In genomic region chr14:12340238-12341074, GRCm38 (mm10) we compare ENCODE assay signal across 10 mouse cellular contexts. TPM values are rescaled to one million over a fixed set of nuclear protein-coding genes. Genes with fewer than 3 reads are reported as not detected.
DNase-seq lines count a peak whose midpoint lies in the region; ATAC-seq lines count a peak whose summit lies in the region.
"Had no signal": no experiment of that assay in that cellular context is flagged by ENCODE, and none has a peak within 500 bp of the region (broad histone marks: within the 10 kb centered on the region; RNA-seq: fewer than 3 reads in every experiment).

No protein-coding gene starts in this region.

- H3K36me3 ChIP-seq in heart, embryonic 11.5 days (ENCODE audit: control insufficient read depth, insufficient read depth, low read length): no peaks in the 10 kb centered on the region
- H3K36me3 ChIP-seq in forebrain, embryonic 10.5 days (replicated peaks): peaks cover 22% of the 10 kb centered on the region
- no peaks in the 10 kb centered on the region for H3K36me3 ChIP-seq in liver, embryonic 11.5 days (ENCODE audit: control insufficient read depth, insufficient read depth, low read length)
- H3K36me3 ChIP-seq: liver, embryonic 15.5 days had no signal

- intact Hi-C loops in heart, postnatal 10 days (cut with DNase I): no loop called here
- intact Hi-C loops in left cerebral cortex, postnatal 25 days (cut with DNase I): loop anchor here (5.0 kb wide), 1 partner anchor 122 kb away; no protein-coding TSS in a partner anchor
- intact Hi-C loops in left cerebral cortex, postnatal 36 days (cut with DNase I): no loop called here

- no peak overlapping the region for H3K27ac ChIP-seq in heart, embryonic 11.5 days (ENCODE audit: low read depth, low read length)
- H3K27ac ChIP-seq in forebrain, embryonic 10.5 days: peak overlapping the region; percentile 96
- H3K27ac ChIP-seq in liver, embryonic 11.5 days (ENCODE audit: low read depth, low read length): no peak overlapping the region
- H3K27ac ChIP-seq: liver, embryonic 15.5 days had no signal

- H3K9me3 ChIP-seq in heart, embryonic 11.5 days (replicated peaks; ENCODE audit: control insufficient read depth, low read length): no peaks in the 10 kb centered on the region
- H3K9me3 ChIP-seq in forebrain, embryonic 10.5 days: no peaks in the 10 kb centered on the region
- H3K9me3 ChIP-seq in liver, embryonic 11.5 days (ENCODE audit: control insufficient read depth, low read length): no peaks in the 10 kb centered on the region
- H3K9me3 ChIP-seq: liver, embryonic 15.5 days had no signal

- H3K9ac ChIP-seq in heart, embryonic 11.5 days (ENCODE audit: low read depth, low read length): no peak overlapping the region
- no peak overlapping the region for H3K9ac ChIP-seq in liver, embryonic 11.5 days (ENCODE audit: low read depth, low read length)
- H3K9ac ChIP-seq: liver, embryonic 15.5 days had no signal

- H3K27me3 ChIP-seq in heart, embryonic 11.5 days (ENCODE audit: control insufficient read depth, insufficient read depth, low read length): peaks cover 94% of the 10 kb centered on the region
- H3K27me3 ChIP-seq in forebrain, embryonic 10.5 days (ENCODE audit: poor library complexity, severe bottlenecking): peaks cover 100% of the 10 kb centered on the region
- H3K27me3 ChIP-seq in liver, embryonic 11.5 days (replicated peaks; ENCODE audit: control insufficient read depth, insufficient read depth, low read length): peaks cover 95% of the 10 kb centered on the region

- H3K4me3 ChIP-seq in heart, embryonic 11.5 days (ENCODE audit: low read depth, low read length): peak overlapping the region; percentile 5; the same call in 1 of the 2 replicates
- peak overlapping the region; percentile 71 for H3K4me3 ChIP-seq in forebrain, embryonic 10.5 days
- no peak overlapping the region for H3K4me3 ChIP-seq in liver, embryonic 11.5 days (ENCODE audit: low read depth, low read length)
- H3K4me3 ChIP-seq: liver, embryonic 15.5 days had no signal

- peaks cover 9% of the 10 kb centered on the region; the same call in 1 of the 2 replicates for H3K4me1 ChIP-seq in heart, embryonic 11.5 days (ENCODE audit: control insufficient read depth, insufficient read depth, low read length)
- H3K4me1 ChIP-seq in forebrain, embryonic 10.5 days: peaks cover 94% of the 10 kb centered on the region
- H3K4me1 ChIP-seq in liver, embryonic 11.5 days (replicated peaks; ENCODE audit: control insufficient read depth, insufficient read depth, low read length): no peaks in the 10 kb centered on the region
- H3K4me1 ChIP-seq: liver, embryonic 15.5 days had no signal

- peak overlapping the region; percentile 25 for H3K4me2 ChIP-seq in heart, embryonic 11.5 days
- no peak overlapping the region for H3K4me2 ChIP-seq in liver, embryonic 11.5 days
- H3K4me2 ChIP-seq: liver, embryonic 15.5 days had no signal

- WGBS in heart, embryonic 11.5 days (ENCODE audit: insufficient replicate concordance): under 1% methylated on average over 19 of the region's 19 CpGs
- WGBS in forebrain, embryonic 10.5 days: under 1% methylated on average over 19 of the region's 19 CpGs
- WGBS in liver, embryonic 11.5 days: under 1% methylated on average over 18 of the region's 19 CpGs

- ATAC-seq in heart, embryonic 11.5 days (replicated peaks; ENCODE audit: insufficient number of reproducible peaks, low FRiP score, low TSS enrichment): no peak
- no peak for ATAC-seq in liver, embryonic 11.5 days (replicated peaks; ENCODE audit: low FRiP score)

- DNase-seq in heart, postnatal 10 days: no peak
- DNase-seq in left cerebral cortex, postnatal 25 days (ENCODE audit: low spot score in 2 of 2): peak; percentile 42 to 59
- no peak for DNase-seq in left cerebral cortex, postnatal 36 days (ENCODE audit: low spot score in 2 of 2)
- DNase-seq in forebrain, embryonic 10.5 days (ENCODE audit: extremely low spot score, low spot score): peak; percentile 53
- DNase-seq in mesoderm, embryonic 11.5 days (ENCODE audit: low read depth, low spot score): peak; percentile 12
- no peak for DNase-seq in liver, embryonic 11.5 days (ENCODE audit: low spot score)
- DNase-seq in adrenal gland, adult 8-10 months: no peak

RNA-seq across cellular contexts. Expression of gene Fezf2, which starts 7.5 kb away (rescaled TPM):
- 0.14 TPM in 1 of 2 replicates, not detected in the other for polyA plus RNA-seq in heart, embryonic 11.5 days (2014; fragmentation: Nextera tagmentation; extraction: Ambion mirVana)
- total RNA-seq in heart, postnatal 10 days (2021): not detected
- 10 to 100 TPM; 20.4 to 30.9 TPM for total RNA-seq in left cerebral cortex, postnatal 25 days (2021)
- total RNA-seq in left cerebral cortex, postnatal 36 days (2021): 10 to 100 TPM; 24.9 to 33.5 TPM
- 31.3 and 35.2 TPM in 2 replicates for polyA plus RNA-seq in forebrain, embryonic 10.5 days (2016; fragmentation: Nextera tagmentation; extraction: Ambion mirVana)
- 0.11 TPM in 1 of 2 replicates, not detected in the other for polyA plus RNA-seq in liver, embryonic 11.5 days (2014; fragmentation: Nextera tagmentation; extraction: Ambion mirVana)
- not detected for total RNA-seq in adrenal gland, adult 8-10 months (2022)
- total RNA-seq: hematopoietic stem cell, adult 5-6 weeks had no signal

RNA-seq across cellular contexts. Expression of gene 3830406C13Rik, which starts 56.5 kb away (rescaled TPM):
- 25.0 and 25.4 TPM in 2 replicates for polyA plus RNA-seq in heart, embryonic 11.5 days (2014; fragmentation: Nextera tagmentation; extraction: Ambion mirVana)
- total RNA-seq in heart, postnatal 10 days (2021): 10 to 100 TPM; 21.2 to 28.7 TPM
- total RNA-seq in left cerebral cortex, postnatal 25 days (2021): 10 to 100 TPM; 27.3 to 29.8 TPM
- total RNA-seq in left cerebral cortex, postnatal 36 days (2021): 10 to 100 TPM; 27.5 to 29.9 TPM
- 24.4 and 26.3 TPM in 2 replicates for polyA plus RNA-seq in forebrain, embryonic 10.5 days (2016; fragmentation: Nextera tagmentation; extraction: Ambion mirVana)
- polyA plus RNA-seq in liver, embryonic 11.5 days (2014; fragmentation: Nextera tagmentation; extraction: Ambion mirVana): 30.8 and 37.7 TPM in 2 replicates
- total RNA-seq in adrenal gland, adult 8-10 months (2022): 10 to 100 TPM; 40.2 to 50.1 (median 41.7) TPM

RNA-seq across cellular contexts. Expression of gene Gm49355, which starts 56.7 kb away (rescaled TPM):
- polyA plus RNA-seq in heart, embryonic 11.5 days (2014; fragmentation: Nextera tagmentation; extraction: Ambion mirVana): 0.07 TPM in 1 of 2 replicates, not detected in the other
- under 1 TPM; 0.12 to 0.37 TPM for total RNA-seq in heart, postnatal 10 days (2021)
- total RNA-seq in left cerebral cortex, postnatal 25 days (2021): under 1 TPM in 1 of 2 experiments, not detected in 1; 0.32 TPM
- not detected for total RNA-seq in left cerebral cortex, postnatal 36 days (2021)
- 0.10 and 0.11 TPM in 2 replicates for polyA plus RNA-seq in forebrain, embryonic 10.5 days (2016; fragmentation: Nextera tagmentation; extraction: Ambion mirVana)
- 0.25 and 0.29 TPM in 2 replicates for polyA plus RNA-seq in liver, embryonic 11.5 days (2014; fragmentation: Nextera tagmentation; extraction: Ambion mirVana)
- total RNA-seq in adrenal gland, adult 8-10 months (2022): under 1 TPM; 0.09 to 0.40 (median 0.19) TPM

Comparison
In these comparisons a context has a peak if more than half of its experiments do, and no peak if none do; other contexts are left out.
1. DNase-seq: peak in left cerebral cortex, postnatal 25 days (2 of 2), forebrain, embryonic 10.5 days (single experiment) and mesoderm, embryonic 11.5 days (single experiment); none in heart, postnatal 10 days (0 of 2), left cerebral cortex, postnatal 36 days (0 of 2), liver, embryonic 11.5 days (single experiment) and adrenal gland, adult 8-10 months (single experiment).
2. RNA of gene Fezf2, which starts 7.5 kb away (total RNA-seq): 24.9 to 33.5 TPM in left cerebral cortex, postnatal 36 days and 20.4 to 30.9 TPM in left cerebral cortex, postnatal 25 days; not detected in heart, postnatal 10 days and not detected in adrenal gland, adult 8-10 months; every median in the first group is over 10 times any median in the second.